Mouse (Mus musculus) forebrain, embryonic 15.5 days (tissue): ENCODE measurements at regions not wholly inside any gene's neighbourhood (a gene's known extent, or its start where the extent isn't known, plus 50 kb on each side); places are given as distances from the start of the nearest gene placed in this dataset.

ENCODE experiments used
- ATAC-seq: fragments of 200-750 bp; cut with Nextera tagmentation; replicated peaks from 2 replicates; pipeline ENCODE4 v1.8.0; 2017; ENCODE audit warnings: mild to moderate bottlenecking, moderate TSS enrichment, moderate library complexity
- H3K27ac ChIP-seq: fragments of 300-500 bp; sonication (generic); replicated peaks from 2 replicates; pipeline ENCODE4 v1.5.1; 2015; ENCODE audit warnings: mild to moderate bottlenecking, inconsistent platforms
- H3K27me3 ChIP-seq: fragments of 300-500 bp; sonication (generic); 2 replicates; pipeline ENCODE4 v1.6.1; 2015; ENCODE audit warnings: inconsistent platforms
- H3K36me3 ChIP-seq: fragments of 300-500 bp; sonication (generic); 2 replicates; pipeline ENCODE4 v1.6.1; 2015; ENCODE audit warnings: mild to moderate bottlenecking, inconsistent platforms
- H3K4me1 ChIP-seq: fragments of 300-500 bp; sonication (generic); 2 replicates; pipeline ENCODE4 v1.6.1; 2015; ENCODE audit warnings: inconsistent platforms
- H3K4me2 ChIP-seq: fragments of 300-500 bp; sonication (generic); replicated peaks from 2 replicates; pipeline ENCODE4 v1.6.1; 2015; ENCODE audit warnings: mild to moderate bottlenecking, inconsistent platforms
- H3K4me3 ChIP-seq: fragments of 300-500 bp; sonication (generic); 2 replicates; pipeline ENCODE4 v1.5.1; 2015; ENCODE audit warnings: mild to moderate bottlenecking, inconsistent platforms
- H3K9ac ChIP-seq: fragments of 300-500 bp; sonication (generic); replicated peaks from 2 replicates; pipeline ENCODE4 v1.6.1; 2015; ENCODE audit warnings: mild to moderate bottlenecking, inconsistent platforms
- H3K9me3 ChIP-seq: fragments of 300-500 bp; sonication (generic); 2 replicates; pipeline ENCODE4 v1.6.1; 2016; ENCODE audit warnings: inconsistent platforms
- WGBS: fragments of 180-500 bp; shearing (Covaris S2); methylation state at CpG from one replicate; pipeline ENCODE4 v1.1.7; 2015; ENCODE audit warnings: mixed read lengths; 5-methylcytosine and 5-hydroxymethylcytosine counted together

- Histone ChIP-seq H3K4me1 (no peaks in the 10 kb centered on the region), H3K36me3 (no peaks in the 10 kb centered on the region), H3K4me3 (no peak overlapping the region), H3K27ac (no peak overlapping the region), H3K27me3 (no peaks in the 10 kb centered on the region), H3K9ac (no peak overlapping the region), H3K4me2 (no peak overlapping the region), H3K9me3 (no peaks in the 10 kb centered on the region)
- no peak for ATAC-seq
- 84% methylated on average over 4 of the region's 4 CpGs for WGBS
These were observed 96.2 kb upstream of the Magi2 start for GRCm38 (mm10) chr5:19130639-19131038.

GRCm38 (mm10) chr5:19154511-19154910 is 72.3 kb upstream of the Magi2 start:
- Histone ChIP-seq H3K36me3 (no peaks in the 10 kb centered on the region), H3K9ac (no peak overlapping the region), H3K27ac (no peak overlapping the region), H3K9me3 (no peaks in the 10 kb centered on the region; the same call in 1 of the 2 replicates), H3K4me1 (no peaks in the 10 kb centered on the region), H3K4me2 (no peak overlapping the region), H3K27me3 (no peaks in the 10 kb centered on the region), H3K4me3 (no peak overlapping the region)
- ATAC-seq = no peak
- WGBS = 31% methylated on average over 1 of the region's 1 CpGs

- WGBS = 20% methylated on average over 3 of the region's 3 CpGs
- Histone ChIP-seq H3K4me1 (no peaks in the 10 kb centered on the region), H3K9me3 (no peaks in the 10 kb centered on the region), H3K9ac (no peak overlapping the region), H3K36me3 (no peaks in the 10 kb centered on the region), H3K4me3 (no peak overlapping the region), H3K4me2 (no peak overlapping the region), H3K27me3 (no peaks in the 10 kb centered on the region), H3K27ac (no peak overlapping the region)
- ATAC-seq = peak; percentile 53; the same call in 1 of the 2 replicates
These were observed 68.6 kb upstream of the Magi2 start for GRCm38 (mm10) chr5:19158191-19158590.

GRCm38 (mm10) chr5:19160256-19160655 is 66.6 kb upstream of the Magi2 start:
- H3K27me3 ChIP-seq = no peaks in the 10 kb centered on the region
- H3K9ac ChIP-seq = no peak overlapping the region
- no peaks in the 10 kb centered on the region for H3K9me3 ChIP-seq
- no peak for ATAC-seq
- no peak overlapping the region for H3K27ac ChIP-seq
- H3K4me1 ChIP-seq = no peaks in the 10 kb centered on the region
- H3K4me2 ChIP-seq = no peak overlapping the region
- no peak overlapping the region for H3K4me3 ChIP-seq
- H3K36me3 ChIP-seq = no peaks in the 10 kb centered on the region
- 65% methylated on average over 4 of the region's 4 CpGs for WGBS
